Mouse (Mus musculus): ENCODE measurements around the gene Olfr544. TPM values are rescaled to one million over a fixed set of nuclear protein-coding genes. Genes with fewer than 3 reads are reported as not detected.

Gene Olfr544
- polyA plus RNA-seq, 1 experiment from 2014 or later, result not detected

DNA sequence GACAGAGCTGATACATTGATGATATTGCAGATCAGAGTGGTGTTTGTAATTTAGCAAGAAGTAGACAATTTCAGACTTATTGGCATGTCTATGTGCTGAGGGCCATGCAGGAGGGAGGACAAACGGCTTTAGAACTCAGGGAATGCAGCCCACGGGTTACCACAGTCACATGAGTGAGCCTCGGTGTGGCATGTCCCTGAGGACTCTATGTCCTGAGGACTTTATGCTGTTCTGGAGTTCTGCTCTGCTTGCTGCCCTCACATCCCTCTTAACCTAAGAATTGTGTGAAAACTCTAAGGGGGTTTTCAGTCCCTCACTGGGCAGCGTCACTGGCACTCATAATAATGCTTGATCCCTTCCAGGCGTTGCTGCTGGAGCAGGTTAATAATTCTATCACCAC lies 15.4 kb downstream of the Olfr544 start:
- WGBS, result 74% methylated on average over 5 of the region's 5 CpGs
- no peak for ATAC-seq (ENCODE audit: low read depth)

DNA sequence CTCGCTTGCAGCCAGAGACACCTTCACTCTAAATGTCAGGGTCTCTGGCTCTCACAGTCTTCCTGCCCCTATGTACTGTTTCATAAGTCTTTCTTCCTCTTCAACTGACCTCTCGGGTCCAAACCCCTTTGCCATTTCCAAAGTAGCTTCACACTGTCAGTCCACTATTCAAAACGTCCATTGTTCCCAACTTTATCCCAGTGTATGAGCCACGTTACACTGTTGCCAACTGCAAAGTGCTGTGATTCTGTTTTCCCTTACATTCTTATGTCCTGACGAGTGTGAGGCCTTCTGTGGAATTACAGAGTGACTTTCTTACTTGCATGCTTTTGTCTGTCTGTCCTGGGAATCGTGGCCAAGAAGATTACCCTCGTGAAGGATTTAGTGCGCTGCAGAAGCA lies 20.5 kb downstream of the Olfr544 start:
- Histone ChIP-seq H3K4me1 (replicated peaks) (no peaks in the 10 kb centered on the region), H3K36me3 (peaks cover 64% of the 10 kb centered on the region)
- WGBS, result 90% methylated on average over 8 of the region's 8 CpGs

More for the DNA sequence above, 15.4 kb downstream of the Olfr544 start:
- Histone ChIP-seq H3K36me3 (peaks cover 22% of the 10 kb centered on the region), H3K27ac (replicated peaks) (no peak overlapping the region), H3K4me3 (no peak overlapping the region), H3K4me2 (no peak overlapping the region), H3K9ac (no peak overlapping the region), H3K4me1 (replicated peaks) (no peaks in the 10 kb centered on the region), H3K27me3 (no peaks in the 10 kb centered on the region), H3K9me3 (no peaks in the 10 kb centered on the region)

DNA sequence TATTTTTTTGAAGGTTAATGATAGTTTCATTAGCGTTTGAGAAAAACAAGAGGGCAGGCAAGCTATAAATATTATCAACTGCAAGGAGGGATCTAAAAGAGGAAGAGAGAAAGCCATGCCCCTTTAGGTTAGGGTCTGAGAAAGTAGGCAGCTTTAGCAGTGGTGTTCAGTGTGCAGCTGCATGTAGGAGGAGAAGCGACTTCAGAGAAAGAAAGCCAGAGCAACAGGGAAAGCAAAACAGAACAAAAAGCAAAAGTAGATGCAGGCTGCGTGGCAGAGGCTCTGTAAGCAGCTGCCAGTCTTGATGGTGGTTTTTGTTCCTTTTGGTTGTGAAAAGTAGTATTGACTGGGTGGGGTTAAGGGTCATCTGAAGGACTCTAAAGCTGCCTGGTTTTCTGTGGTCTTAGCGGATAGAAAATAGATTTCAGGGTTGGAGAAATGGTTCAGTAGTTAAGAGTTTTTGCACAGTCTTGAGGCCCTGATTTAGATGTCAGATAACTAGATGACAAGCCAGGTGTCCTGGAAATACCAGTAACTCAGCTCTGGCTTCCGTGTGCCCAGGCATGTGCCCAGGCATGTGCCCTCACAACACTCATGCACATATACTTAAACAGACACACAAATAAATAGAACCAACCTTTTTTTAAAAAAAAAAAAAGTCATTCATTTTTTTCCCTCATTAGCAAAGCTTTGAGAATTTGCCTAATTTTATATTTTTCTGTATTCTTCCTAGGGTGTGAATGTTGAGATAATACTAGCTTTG lies 29.3 kb downstream of the Olfr544 start:
- H3K4me1 ChIP-seq (replicated peaks), result no peaks in the 10 kb centered on the region
- ATAC-seq (ENCODE audit: low read depth), result no peak
- WGBS, result 83% methylated on average over 5 of the region's 5 CpGs
- no peak overlapping the region for H3K4me2 ChIP-seq
- H3K36me3 ChIP-seq, result peaks cover 84% of the 10 kb centered on the region
- H3K27ac ChIP-seq (replicated peaks), result no peak overlapping the region
- no peak overlapping the region for H3K4me3 ChIP-seq
- H3K9me3 ChIP-seq, result no peaks in the 10 kb centered on the region
- H3K27me3 ChIP-seq, result no peaks in the 10 kb centered on the region
- no peak overlapping the region for H3K9ac ChIP-seq

More for the DNA sequence above, 20.5 kb downstream of the Olfr544 start:
- H3K4me2 ChIP-seq, result no peak overlapping the region
- no peak overlapping the region for H3K27ac ChIP-seq (replicated peaks)
- H3K9me3 ChIP-seq, result no peaks in the 10 kb centered on the region
- H3K27me3 ChIP-seq, result no peaks in the 10 kb centered on the region
- no peak overlapping the region for H3K4me3 ChIP-seq
- H3K9ac ChIP-seq, result no peak overlapping the region
- ATAC-seq (ENCODE audit: low read depth), result no peak

DNA sequence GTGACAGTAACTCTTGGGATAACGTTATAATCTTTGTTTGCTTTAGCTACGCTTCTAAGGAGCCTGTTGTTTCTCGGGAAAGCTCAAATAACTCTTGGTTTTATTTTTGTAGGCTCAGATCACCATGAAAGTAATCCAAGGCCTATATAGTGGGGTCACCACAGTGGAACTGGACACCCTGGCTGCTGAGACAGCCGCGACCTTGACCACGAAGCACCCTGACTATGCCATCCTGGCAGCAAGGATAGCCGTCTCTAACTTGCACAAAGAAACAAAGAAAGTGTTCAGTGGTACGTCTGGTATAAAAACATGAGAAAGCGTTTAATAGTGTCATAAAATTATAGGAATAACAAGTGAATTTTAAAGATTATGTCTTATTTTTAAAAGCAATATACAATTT lies 41.7 kb downstream of the Olfr544 start:
- H3K9me3 ChIP-seq, result no peaks in the 10 kb centered on the region
- no peak overlapping the region for H3K4me2 ChIP-seq
- no peak overlapping the region for H3K4me3 ChIP-seq
- H3K4me1 ChIP-seq (replicated peaks), result peaks cover 24% of the 10 kb centered on the region
- no peak for ATAC-seq (ENCODE audit: low read depth)
- no peak overlapping the region for H3K27ac ChIP-seq (replicated peaks)
- H3K9ac ChIP-seq, result no peak overlapping the region
- no peaks in the 10 kb centered on the region for H3K27me3 ChIP-seq
- WGBS, result 95% methylated on average over 9 of the region's 9 CpGs
- peaks cover 51% of the 10 kb centered on the region for H3K36me3 ChIP-seq

DNA sequence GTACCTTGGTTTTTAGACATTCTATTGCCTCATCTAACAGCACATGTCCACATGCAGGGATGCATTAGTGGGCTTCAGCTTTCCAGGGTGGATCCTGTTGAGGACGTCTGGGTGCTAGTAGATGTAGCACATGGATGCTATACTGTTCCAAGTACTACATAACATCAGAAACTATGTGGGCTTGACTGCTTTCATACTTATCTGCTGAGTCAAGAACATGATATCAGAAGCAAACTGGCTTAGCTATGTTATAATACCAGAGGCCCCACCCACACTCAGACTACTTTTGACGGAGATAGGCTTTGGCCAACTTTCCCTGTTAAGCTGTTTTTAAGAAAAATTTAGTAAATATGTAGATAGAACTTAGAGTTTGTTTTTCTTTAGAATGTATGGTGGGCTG lies 43.8 kb downstream of the Olfr544 start:
- no peak for ATAC-seq (ENCODE audit: low read depth)
- no peaks in the 10 kb centered on the region for H3K9me3 ChIP-seq
- H3K36me3 ChIP-seq, result peaks cover 32% of the 10 kb centered on the region
- H3K9ac ChIP-seq, result no peak overlapping the region
- no peak overlapping the region for H3K4me2 ChIP-seq
- WGBS, result 86% methylated on average over 2 of the region's 2 CpGs
- H3K4me1 ChIP-seq (replicated peaks), result peaks cover 24% of the 10 kb centered on the region
- no peak overlapping the region for H3K4me3 ChIP-seq
- H3K27me3 ChIP-seq, result peaks cover 5% of the 10 kb centered on the region; the same call in 1 of the 2 replicates
- H3K27ac ChIP-seq (replicated peaks), result no peak overlapping the region

DNA sequence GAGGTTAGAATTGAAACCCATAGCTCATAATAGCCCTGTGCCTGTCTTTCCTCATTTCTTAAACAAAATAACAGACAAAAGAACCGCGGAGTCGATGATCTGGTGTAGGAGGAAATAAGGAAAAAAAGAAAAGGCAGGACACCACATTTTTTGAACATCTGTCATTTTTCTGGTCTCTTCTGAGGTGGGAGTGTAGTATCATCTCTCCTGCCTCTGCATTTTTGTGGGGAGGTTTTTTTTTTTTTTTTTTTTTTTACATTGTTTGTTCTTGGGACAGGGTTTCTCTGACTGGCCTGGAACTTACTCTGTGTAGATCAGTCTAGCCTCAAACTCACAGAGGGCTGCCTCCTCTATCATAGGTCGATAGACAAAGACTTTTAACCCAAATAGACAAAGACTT lies 45.7 kb downstream of the Olfr544 start:
- H3K36me3 ChIP-seq, result peaks cover 21% of the 10 kb centered on the region
- H3K4me2 ChIP-seq, result peak overlapping the region; percentile 68
- H3K4me3 ChIP-seq, result peak overlapping the region; percentile 81
- peaks cover 18% of the 10 kb centered on the region; the same call in 1 of the 2 replicates for H3K27me3 ChIP-seq
- H3K9me3 ChIP-seq, result no peaks in the 10 kb centered on the region
- under 1% methylated on average over 4 of the region's 4 CpGs for WGBS
- no peak for ATAC-seq (ENCODE audit: low read depth)
- no peak overlapping the region for H3K27ac ChIP-seq (replicated peaks)
- peak overlapping the region; percentile 83 for H3K9ac ChIP-seq
- H3K4me1 ChIP-seq (replicated peaks), result peaks cover 24% of the 10 kb centered on the region

DNA sequence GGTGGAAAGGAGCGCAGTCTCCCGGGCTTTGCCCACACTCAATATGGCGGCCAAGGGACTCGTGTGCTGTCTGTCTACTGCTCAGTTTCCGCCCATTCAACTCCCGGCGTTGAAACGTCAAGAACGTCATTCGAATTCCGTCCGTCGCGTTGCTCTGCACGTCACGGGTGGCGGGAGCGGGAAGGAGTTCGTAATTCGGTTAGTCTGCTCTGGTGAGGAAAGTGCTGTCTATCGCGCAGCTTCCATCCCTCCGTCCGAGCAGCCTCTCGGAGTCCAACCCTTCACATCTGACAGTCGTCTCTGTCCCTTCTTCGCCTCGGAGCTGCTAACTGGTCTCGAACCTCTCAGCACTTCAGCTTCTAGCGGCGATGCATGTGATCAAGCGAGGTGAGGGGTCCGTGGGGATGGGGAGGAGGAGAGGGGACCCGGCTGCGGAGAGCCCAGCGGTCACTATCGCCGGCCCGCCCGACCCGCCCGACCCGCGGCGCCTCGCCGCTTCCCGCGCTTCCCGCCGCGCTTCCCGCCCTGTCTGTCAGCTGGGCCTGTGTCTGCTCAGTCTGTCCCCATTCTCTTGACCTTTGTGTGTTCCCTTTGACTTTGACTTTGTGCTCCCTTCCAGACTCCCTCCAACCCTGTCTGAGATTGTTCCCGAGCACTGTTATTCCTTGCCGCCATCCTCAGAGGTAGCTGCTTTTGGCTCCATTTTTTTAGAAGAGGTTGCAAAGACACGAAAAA lies 46.3 kb downstream of the Olfr544 start, which contains the start of gene Rrm1:
Rrm1 (plus strand) TSS at position 39 of the 735 bp plus-strand sequence.
- Histone ChIP-seq H3K9me3 (no peaks in the 10 kb centered on the region), H3K9ac (peak within 1 kb of the TSS; percentile 83), H3K4me2 (peak within 1 kb of the TSS; percentile 68), H3K4me1 (replicated peaks) (peaks cover 24% of the 10 kb centered on the region), H3K27me3 (peaks cover 18% of the 10 kb centered on the region; the same call in 1 of the 2 replicates), H3K27ac (replicated peaks) (peak within 1 kb of the TSS; percentile 75), H3K36me3 (peaks cover 16% of the 10 kb centered on the region), H3K4me3 (peak within 1 kb of the TSS; percentile 81)
- WGBS, result under 1% methylated on average over 56 of the region's 56 CpGs
- ATAC-seq (ENCODE audit: low read depth), result peak; percentile 100

DNA sequence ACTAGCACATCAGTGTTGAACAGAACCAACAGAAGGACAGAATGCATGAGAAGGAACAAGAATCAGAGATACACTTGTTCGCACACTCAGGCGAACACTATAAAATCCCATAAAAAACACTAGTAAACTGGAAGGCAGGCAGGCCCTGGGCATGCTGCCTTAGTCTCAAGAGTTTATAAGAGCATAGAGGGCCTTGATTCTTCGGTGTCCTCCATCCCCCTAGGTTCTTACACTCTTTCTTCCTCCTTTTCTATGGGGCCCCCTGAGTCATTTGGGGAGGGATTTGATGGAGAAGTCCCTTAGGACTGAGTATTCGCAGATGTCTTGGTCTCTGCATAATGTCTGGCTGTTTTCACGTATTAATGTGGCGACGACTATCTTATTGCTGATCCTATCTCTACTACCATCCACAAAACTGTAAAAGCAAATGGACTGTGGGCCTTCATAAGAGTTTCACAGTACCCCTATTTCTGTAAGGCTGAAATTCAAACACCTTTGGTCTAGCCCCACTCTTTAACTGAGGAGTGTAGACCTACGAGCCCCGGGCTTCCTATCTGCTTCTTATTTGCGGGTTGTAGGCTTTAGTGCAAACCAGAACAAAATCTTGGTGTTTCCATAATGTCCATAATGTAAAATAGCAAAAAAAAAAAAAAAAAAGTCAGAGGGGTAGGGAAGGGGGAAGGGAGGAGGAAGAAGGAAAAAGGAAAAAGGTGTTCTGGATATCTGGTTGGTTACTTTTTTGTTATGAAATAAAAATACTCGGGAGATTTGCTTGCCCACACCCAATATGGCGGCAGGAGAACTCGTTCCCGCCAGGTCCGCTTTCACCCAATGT lies 47.1 kb downstream of the Olfr544 start:
- no peaks in the 10 kb centered on the region for H3K9me3 ChIP-seq
- peak overlapping the region; percentile 81 for H3K4me3 ChIP-seq
- peak overlapping the region; percentile 34; the same call in 1 of the 2 replicates for H3K27ac ChIP-seq (replicated peaks)
- peaks cover 24% of the 10 kb centered on the region for H3K4me1 ChIP-seq (replicated peaks)
- H3K36me3 ChIP-seq, result peaks cover 9% of the 10 kb centered on the region
- peaks cover 18% of the 10 kb centered on the region; the same call in 1 of the 2 replicates for H3K27me3 ChIP-seq
- WGBS, result 57% methylated on average over 15 of the region's 15 CpGs
- peak; percentile 34; the same call in 1 of the 2 replicates for ATAC-seq (ENCODE audit: low read depth)
- peak overlapping the region; percentile 68 for H3K4me2 ChIP-seq
- H3K9ac ChIP-seq, result no peak overlapping the region

DNA sequence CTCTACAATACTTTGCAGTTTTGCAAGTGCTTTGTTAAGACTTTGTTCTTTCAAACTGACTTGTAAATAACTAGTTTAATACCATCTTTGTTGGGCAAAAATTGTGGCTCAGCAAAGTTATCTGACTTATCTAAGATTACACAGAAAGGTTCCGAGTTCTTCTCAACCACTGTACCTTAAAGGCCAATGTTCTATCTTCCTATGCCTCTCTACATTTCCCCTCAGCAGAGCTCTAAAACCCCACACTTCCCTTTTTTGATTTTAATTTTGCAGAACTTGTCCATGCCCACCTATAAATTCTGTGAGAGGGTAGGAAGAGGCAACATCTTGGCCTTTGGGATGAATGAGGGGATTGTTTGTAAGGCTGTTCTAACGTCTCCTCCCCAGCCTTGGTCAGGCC lies 53.8 kb downstream of the Olfr544 start:
- peaks cover 13% of the 10 kb centered on the region; the same call in 1 of the 2 replicates for H3K27me3 ChIP-seq
- H3K36me3 ChIP-seq, result peaks cover 14% of the 10 kb centered on the region; the same call in 1 of the 2 replicates
- H3K4me3 ChIP-seq, result no peak overlapping the region
- no peaks in the 10 kb centered on the region for H3K9me3 ChIP-seq
- no peak overlapping the region for H3K9ac ChIP-seq
- H3K4me1 ChIP-seq (replicated peaks), result no peaks in the 10 kb centered on the region
- WGBS, result 77% methylated on average over 2 of the region's 2 CpGs
- H3K4me2 ChIP-seq, result no peak overlapping the region
- H3K27ac ChIP-seq (replicated peaks), result no peak overlapping the region
- no peak for ATAC-seq (ENCODE audit: low read depth)
